Mouse (Mus musculus): ENCODE data around the gene Bcor. TPM values are rescaled to one million over a fixed set of nuclear protein-coding genes. Genes with fewer than 3 reads are reported as not detected.

Gene Bcor
- polyA plus RNA-seq, 1 experiment from 2014 or later: 3.8 TPM

GRCm38 (mm10) chrX:12007832-12008540 lies 152.2 kb downstream of the Bcor start:
- Histone ChIP-seq H3K4me2 (peak overlapping the region; percentile 87), H3K4me1 (replicated peaks) (peaks cover 47% of the 10 kb centered on the region), H3K9me3 (replicated peaks) (no peaks in the 10 kb centered on the region), H3K27ac (peak overlapping the region; percentile 97), H3K9ac (peak overlapping the region; percentile 84; the same call in 1 of the 2 replicates), H3K27me3 (peaks cover 33% of the 10 kb centered on the region), H3K36me3 (no peaks in the 10 kb centered on the region), H3K4me3 (replicated peaks) (peak overlapping the region; percentile 63; the same call in 1 of the 2 replicates)
- ATAC-seq (ENCODE audit: low read depth): no peak
- no peak for DNase-seq
- 23% methylated on average over 11 of the region's 11 CpGs for WGBS (ENCODE audit: insufficient replicate concordance)

GRCm38 (mm10) chrX:12006882-12007753 lies 153.0 kb downstream of the Bcor start:
- no peaks in the 10 kb centered on the region for H3K9me3 ChIP-seq (replicated peaks)

GRCm38 (mm10) chrX:12006031-12006881 lies 153.9 kb downstream of the Bcor start:
- H3K27me3 ChIP-seq: peaks cover 40% of the 10 kb centered on the region

More at GRCm38 (mm10) chrX:12006882-12007753, 153.0 kb downstream of the Bcor start:
- WGBS (ENCODE audit: insufficient replicate concordance): 1% methylated on average over 40 of the region's 75 CpGs
- peak overlapping the region; percentile 84 for H3K9ac ChIP-seq
- H3K36me3 ChIP-seq: no peaks in the 10 kb centered on the region
- peak; percentile 75 for DNase-seq
- peak overlapping the region; percentile 97 for H3K27ac ChIP-seq
- peaks cover 56% of the 10 kb centered on the region for H3K4me1 ChIP-seq (replicated peaks)
- H3K4me3 ChIP-seq (replicated peaks): peak overlapping the region; percentile 63
- H3K27me3 ChIP-seq: peaks cover 36% of the 10 kb centered on the region
- peak overlapping the region; percentile 87 for H3K4me2 ChIP-seq
- peak; percentile 64 for ATAC-seq (ENCODE audit: low read depth)

DNA sequence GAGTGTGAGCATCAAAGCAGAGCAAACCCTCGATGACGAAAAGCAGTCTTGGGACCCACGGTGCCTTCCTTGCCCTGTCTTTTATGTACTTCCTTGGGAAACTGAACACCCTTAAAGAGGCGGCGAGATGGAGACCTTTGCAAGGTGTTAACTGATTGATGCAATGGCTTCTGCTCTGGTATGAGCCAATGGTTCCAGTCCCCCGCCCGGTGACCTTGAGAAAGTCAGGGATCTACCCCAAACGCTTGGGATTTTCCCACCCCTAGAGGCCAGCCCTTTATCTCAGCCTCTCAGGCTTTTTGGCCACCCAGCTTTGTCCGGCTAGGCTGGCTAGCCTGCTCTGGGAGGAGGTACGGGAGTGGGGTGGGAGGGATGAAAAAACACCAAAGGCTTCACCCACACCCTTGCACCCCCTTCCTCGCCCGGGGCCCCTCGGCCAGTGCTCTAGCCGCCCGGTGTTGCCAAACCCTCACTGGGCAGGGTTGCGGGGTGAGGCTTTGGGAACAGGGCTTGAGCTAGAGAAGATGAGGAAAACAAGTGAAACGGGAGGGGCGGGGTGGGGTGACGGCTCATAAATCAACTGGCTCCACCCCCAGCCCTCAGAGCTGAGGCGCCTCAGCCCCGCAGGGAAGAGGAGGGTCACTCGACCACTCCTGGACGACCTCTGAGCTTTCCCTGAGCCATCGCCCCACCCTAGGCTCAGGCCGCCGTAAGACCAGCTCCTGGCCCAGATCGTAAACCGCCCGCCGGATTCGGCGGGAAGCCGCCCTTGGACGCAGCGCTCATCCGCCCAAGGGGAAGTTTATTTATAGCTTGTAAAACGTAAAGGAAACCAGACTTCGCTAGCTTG lies 154.7 kb downstream of the Bcor start:
- H3K27me3 ChIP-seq: peaks cover 49% of the 10 kb centered on the region
- peak overlapping the region; percentile 97 for H3K27ac ChIP-seq
- H3K9ac ChIP-seq: peak overlapping the region; percentile 84
- ATAC-seq (ENCODE audit: low read depth) (peak; percentile 62), DNase-seq (peak; percentile 62)
- peaks cover 73% of the 10 kb centered on the region for H3K4me1 ChIP-seq (replicated peaks)
- 3% methylated on average over 38 of the region's 38 CpGs for WGBS (ENCODE audit: insufficient replicate concordance)
- no peaks in the 10 kb centered on the region for H3K9me3 ChIP-seq (replicated peaks)
- H3K36me3 ChIP-seq: no peaks in the 10 kb centered on the region
- peak overlapping the region; percentile 63 for H3K4me3 ChIP-seq (replicated peaks)
- peak overlapping the region; percentile 87 for H3K4me2 ChIP-seq

More at GRCm38 (mm10) chrX:12006031-12006881, 153.9 kb downstream of the Bcor start:
- ATAC-seq (ENCODE audit: low read depth): peak; percentile 15
- WGBS (ENCODE audit: insufficient replicate concordance): 3% methylated on average over 50 of the region's 57 CpGs
- peaks cover 64% of the 10 kb centered on the region for H3K4me1 ChIP-seq (replicated peaks)
- DNase-seq: peak; percentile 46
- peak overlapping the region; percentile 87 for H3K4me2 ChIP-seq
- peak overlapping the region; percentile 63 for H3K4me3 ChIP-seq (replicated peaks)
- H3K27ac ChIP-seq: peak overlapping the region; percentile 97
- no peaks in the 10 kb centered on the region for H3K9me3 ChIP-seq (replicated peaks)
- H3K9ac ChIP-seq: peak overlapping the region; percentile 84
- H3K36me3 ChIP-seq: no peaks in the 10 kb centered on the region

- no peaks in the 10 kb centered on the region for H3K36me3 ChIP-seq
- H3K9me3 ChIP-seq (replicated peaks): no peaks in the 10 kb centered on the region
- WGBS (ENCODE audit: insufficient replicate concordance): 26% methylated on average over 16 of the region's 16 CpGs
- H3K4me2 ChIP-seq: peak overlapping the region; percentile 87
- peak overlapping the region; percentile 97 for H3K27ac ChIP-seq
- DNase-seq (no peak), ATAC-seq (ENCODE audit: low read depth) (no peak)
- peaks cover 59% of the 10 kb centered on the region for H3K27me3 ChIP-seq
- no peak overlapping the region for H3K4me3 ChIP-seq (replicated peaks)
- peaks cover 83% of the 10 kb centered on the region for H3K4me1 ChIP-seq (replicated peaks)
- H3K9ac ChIP-seq: peak overlapping the region; percentile 84; the same call in 1 of the 2 replicates
Measured at GRCm38 (mm10) chrX:12004416-12004815, 155.7 kb downstream of the Bcor start.

- peaks cover 63% of the 10 kb centered on the region for H3K27me3 ChIP-seq
- H3K9ac ChIP-seq: peak overlapping the region; percentile 84; the same call in 1 of the 2 replicates
- DNase-seq: no peak
- no peaks in the 10 kb centered on the region for H3K9me3 ChIP-seq (replicated peaks)
- no peak for ATAC-seq (ENCODE audit: low read depth)
- peak overlapping the region; percentile 87 for H3K4me2 ChIP-seq
- H3K4me3 ChIP-seq (replicated peaks): no peak overlapping the region
- H3K4me1 ChIP-seq (replicated peaks): peaks cover 85% of the 10 kb centered on the region
- peak overlapping the region; percentile 97 for H3K27ac ChIP-seq
- H3K36me3 ChIP-seq: no peaks in the 10 kb centered on the region
- 23% methylated on average over 6 of the region's 6 CpGs for WGBS (ENCODE audit: insufficient replicate concordance)
Measured at GRCm38 (mm10) chrX:12003947-12004346, 156.2 kb downstream of the Bcor start.

DNA sequence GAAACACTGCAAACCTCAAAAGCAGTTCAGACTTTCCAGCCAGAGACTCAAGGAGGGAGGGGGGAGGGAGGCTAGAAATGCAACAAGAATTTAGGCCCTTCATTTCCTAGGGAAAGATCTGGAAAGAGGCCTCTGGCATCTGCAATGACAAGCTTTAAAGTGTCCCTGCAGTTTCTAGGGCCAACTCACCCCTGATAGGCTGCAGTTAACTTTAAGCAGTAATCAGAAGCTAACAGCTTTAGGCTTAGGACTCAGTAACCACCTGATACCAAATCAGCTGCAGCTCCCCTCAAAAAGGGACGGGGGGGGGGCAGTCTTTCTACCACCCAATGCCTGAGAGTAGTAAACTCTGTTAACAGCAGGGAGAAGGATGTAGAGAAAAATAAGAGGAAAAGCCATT lies 156.6 kb downstream of the Bcor start:
- ATAC-seq (ENCODE audit: low read depth) (peak; percentile 52), DNase-seq (peak; percentile 59)
- Histone ChIP-seq H3K36me3 (no peaks in the 10 kb centered on the region), H3K9me3 (replicated peaks) (no peaks in the 10 kb centered on the region), H3K4me1 (replicated peaks) (peaks cover 88% of the 10 kb centered on the region), H3K27ac (peak overlapping the region; percentile 97), H3K4me2 (peak overlapping the region; percentile 87), H3K4me3 (replicated peaks) (peak overlapping the region; percentile 55), H3K27me3 (peaks cover 66% of the 10 kb centered on the region), H3K9ac (peak overlapping the region; percentile 84)
- 5% methylated on average over 1 of the region's 1 CpGs for WGBS (ENCODE audit: insufficient replicate concordance)

GRCm38 (mm10) chrX:12003106-12003505 lies 157.0 kb downstream of the Bcor start:
- Histone ChIP-seq H3K27me3 (peaks cover 67% of the 10 kb centered on the region), H3K4me1 (replicated peaks) (peaks cover 88% of the 10 kb centered on the region), H3K4me2 (peak overlapping the region; percentile 87), H3K27ac (peak overlapping the region; percentile 97), H3K36me3 (no peaks in the 10 kb centered on the region), H3K9ac (peak overlapping the region; percentile 81), H3K4me3 (replicated peaks) (peak overlapping the region; percentile 55), H3K9me3 (replicated peaks) (no peaks in the 10 kb centered on the region)
- no peak for ATAC-seq (ENCODE audit: low read depth)
- 2% methylated on average over 9 of the region's 9 CpGs for WGBS (ENCODE audit: insufficient replicate concordance)
- DNase-seq: no peak

DNA sequence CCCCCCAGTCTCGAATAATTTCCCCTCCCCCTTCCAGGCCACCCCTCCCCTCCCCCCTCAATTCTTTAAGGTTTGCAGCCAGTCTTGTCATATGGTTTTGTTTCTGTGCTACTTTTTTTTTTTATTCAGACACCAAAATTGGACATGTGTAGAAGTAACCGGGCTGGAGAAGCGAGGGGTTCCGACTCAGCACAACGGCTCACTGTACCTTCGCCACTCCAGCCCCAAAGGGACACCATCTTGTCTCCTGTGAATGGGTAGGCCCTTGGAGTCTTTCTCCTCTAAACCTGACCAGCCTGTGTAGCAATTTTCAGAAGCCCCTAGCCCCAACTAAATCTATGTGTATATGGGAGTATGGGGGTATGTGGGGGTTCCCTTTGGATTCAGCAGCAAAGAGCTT lies 157.6 kb downstream of the Bcor start:
- Histone ChIP-seq H3K36me3 (no peaks in the 10 kb centered on the region), H3K27me3 (peaks cover 67% of the 10 kb centered on the region), H3K4me1 (replicated peaks) (peaks cover 88% of the 10 kb centered on the region), H3K4me3 (replicated peaks) (peak overlapping the region; percentile 55), H3K27ac (peak overlapping the region; percentile 97), H3K4me2 (peak overlapping the region; percentile 87), H3K9me3 (replicated peaks) (no peaks in the 10 kb centered on the region), H3K9ac (peak overlapping the region; percentile 81)
- WGBS (ENCODE audit: insufficient replicate concordance): 26% methylated on average over 6 of the region's 6 CpGs
- DNase-seq (no peak), ATAC-seq (ENCODE audit: low read depth) (no peak)

DNA sequence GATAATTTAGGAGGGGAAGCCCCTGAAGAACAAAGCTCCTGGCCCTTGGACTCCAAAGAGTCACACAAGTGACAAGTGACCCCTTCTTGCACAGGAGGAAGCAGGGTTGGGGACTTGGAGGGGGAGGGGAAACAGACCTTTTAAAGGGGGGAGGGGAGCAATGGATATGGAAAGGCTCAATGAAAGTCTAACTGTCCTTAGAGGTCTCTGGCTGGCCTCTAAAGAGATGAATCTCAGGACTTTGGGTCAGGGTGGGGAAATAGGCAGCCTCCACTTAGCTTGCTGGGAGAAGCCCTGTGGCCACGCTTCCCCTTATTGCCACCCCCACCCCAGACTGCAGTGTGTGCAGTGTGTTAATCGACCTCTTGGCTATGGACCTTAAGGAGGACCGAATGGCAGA lies 158.2 kb downstream of the Bcor start:
- ATAC-seq (ENCODE audit: low read depth) (no peak), DNase-seq (peak; percentile 21)
- Histone ChIP-seq H3K4me2 (peak overlapping the region; percentile 87), H3K36me3 (no peaks in the 10 kb centered on the region), H3K9me3 (replicated peaks) (no peaks in the 10 kb centered on the region), H3K4me3 (replicated peaks) (peak overlapping the region; percentile 55), H3K4me1 (replicated peaks) (peaks cover 91% of the 10 kb centered on the region), H3K27ac (peak overlapping the region; percentile 97), H3K27me3 (peaks cover 61% of the 10 kb centered on the region), H3K9ac (peak overlapping the region; percentile 81)
- WGBS (ENCODE audit: insufficient replicate concordance): 6% methylated on average over 3 of the region's 3 CpGs
